Mouse (Mus musculus): Measurements from ENCODE around the gene 4930404H24Rik. TPM values are rescaled to one million over a fixed set of nuclear protein-coding genes. Genes with fewer than 3 reads are reported as not detected.
A peak's percentile ranks its signal among the peaks of the same experiment; 100 is the strongest.

Gene 4930404H24Rik
- polyA plus RNA-seq, 1 experiment from 2014 or later = not detected

DNA sequence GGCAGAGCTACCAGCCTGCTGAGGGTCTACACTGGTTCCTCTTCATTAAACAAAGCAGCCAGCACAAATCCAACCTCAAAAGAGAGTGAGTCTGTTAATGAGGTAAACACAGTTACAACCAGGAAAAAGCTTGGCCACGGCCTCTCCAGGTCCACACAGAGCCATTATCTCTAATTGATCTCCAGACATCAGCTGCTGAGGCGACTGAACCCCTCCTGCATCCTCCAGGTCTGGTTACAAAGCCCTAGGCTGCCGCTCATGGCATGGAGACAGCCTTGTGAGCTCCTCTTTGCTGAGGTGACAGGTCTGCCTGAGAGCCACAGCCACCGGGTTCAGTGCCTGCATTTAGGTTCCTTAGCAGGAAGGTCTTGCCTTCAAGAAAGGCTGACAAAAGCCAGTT, 35.1 kb upstream of the 4930404H24Rik start:
- Histone ChIP-seq H3K4me1 (replicated peaks) (peaks cover 35% of the 10 kb centered on the region), H3K9ac (peak overlapping the region; percentile 47; the same call in 1 of the 2 replicates), H3K4me3 (no peak overlapping the region), H3K9me3 (no peaks in the 10 kb centered on the region), H3K36me3 (no peaks in the 10 kb centered on the region; the same call in 1 of the 2 replicates), H3K27me3 (no peaks in the 10 kb centered on the region), H3K4me2 (no peak overlapping the region), H3K27ac (replicated peaks) (peak overlapping the region; percentile 89)
- WGBS = 22% methylated on average over 4 of the region's 4 CpGs
- peak; percentile 70; the same call in 1 of the 2 replicates for ATAC-seq (ENCODE audit: low read depth)

DNA sequence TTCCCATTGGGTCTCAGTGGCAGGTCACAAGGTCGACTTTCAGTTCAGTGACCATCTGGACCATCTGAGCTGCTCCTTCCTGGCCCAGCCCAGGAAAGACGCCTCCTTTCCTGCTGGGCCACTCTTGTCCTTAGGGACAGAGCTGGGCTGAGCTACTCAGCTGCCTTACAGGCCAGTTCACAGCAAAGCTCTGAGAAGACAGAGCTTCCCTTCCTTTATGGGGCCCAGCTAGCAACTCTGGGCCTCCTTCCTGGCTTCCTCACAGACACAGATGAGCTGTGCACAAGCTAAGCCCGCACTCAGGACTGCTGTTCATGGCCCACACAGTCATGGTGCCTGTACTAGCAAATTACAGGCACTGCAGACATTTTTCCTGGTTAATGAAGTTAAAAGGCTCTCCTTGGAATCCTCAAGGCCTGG, 34.6 kb upstream of the 4930404H24Rik start:
- H3K9ac ChIP-seq = peak overlapping the region; percentile 47; the same call in 1 of the 2 replicates
- H3K4me1 ChIP-seq (replicated peaks) = peaks cover 35% of the 10 kb centered on the region
- peaks cover 2% of the 10 kb centered on the region for H3K36me3 ChIP-seq
- no peaks in the 10 kb centered on the region for H3K9me3 ChIP-seq
- H3K27ac ChIP-seq (replicated peaks) = peak overlapping the region; percentile 89
- WGBS = 34% methylated on average over 3 of the region's 3 CpGs
- no peak overlapping the region for H3K4me2 ChIP-seq
- ATAC-seq (ENCODE audit: low read depth) = no peak
- no peak overlapping the region for H3K4me3 ChIP-seq
- H3K27me3 ChIP-seq = no peaks in the 10 kb centered on the region

DNA sequence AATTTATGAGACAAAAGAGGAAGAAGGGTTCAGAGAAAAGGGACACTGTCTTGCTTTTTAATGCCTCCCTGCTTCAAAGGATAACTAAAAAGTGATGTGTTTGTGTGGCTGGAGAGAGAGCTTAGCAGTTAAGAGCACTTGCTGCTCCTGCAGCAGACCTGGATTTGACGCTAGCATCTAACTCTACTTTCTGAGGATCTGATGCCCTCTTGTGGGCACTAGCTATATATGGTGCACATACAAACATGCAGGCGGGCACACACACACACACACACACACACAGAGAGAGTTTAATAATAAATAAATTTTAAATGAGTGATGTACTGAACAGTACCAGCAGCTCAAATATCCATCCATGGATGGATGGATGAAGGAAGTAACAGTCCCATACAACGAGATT, 29.3 kb upstream of the 4930404H24Rik start:
- H3K9me3 ChIP-seq = no peaks in the 10 kb centered on the region
- H3K4me3 ChIP-seq = no peak overlapping the region
- no peak overlapping the region for H3K27ac ChIP-seq (replicated peaks)
- H3K36me3 ChIP-seq = peaks cover 10% of the 10 kb centered on the region
- no peak for ATAC-seq (ENCODE audit: low read depth)
- H3K4me1 ChIP-seq (replicated peaks) = peaks cover 16% of the 10 kb centered on the region
- no peak overlapping the region for H3K9ac ChIP-seq
- H3K4me2 ChIP-seq = no peak overlapping the region
- WGBS = 82% methylated on average over 3 of the region's 3 CpGs
- no peaks in the 10 kb centered on the region for H3K27me3 ChIP-seq

DNA sequence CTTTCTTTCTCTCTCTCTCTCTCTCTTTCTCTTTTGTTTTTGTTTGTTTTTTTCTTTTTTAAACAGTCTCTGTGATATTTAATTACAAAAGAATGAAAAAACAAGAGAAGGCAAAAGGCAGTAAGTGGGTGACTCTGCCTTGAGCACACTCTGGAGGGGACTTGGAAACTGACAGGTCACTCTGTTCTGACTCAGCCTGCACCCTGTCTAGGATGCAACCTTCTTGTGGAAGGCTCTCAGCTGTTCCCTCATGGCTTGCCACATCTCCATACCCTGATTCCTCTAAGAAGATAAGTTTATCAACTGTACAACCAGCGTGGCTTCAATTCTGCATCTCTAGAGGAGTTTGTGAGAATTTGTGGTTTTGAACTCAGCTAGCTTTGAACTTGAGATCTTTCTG, 25.2 kb upstream of the 4930404H24Rik start:
- Histone ChIP-seq H3K9ac (no peak overlapping the region), H3K36me3 (peaks cover 10% of the 10 kb centered on the region), H3K4me2 (no peak overlapping the region), H3K4me3 (no peak overlapping the region), H3K4me1 (replicated peaks) (peaks cover 17% of the 10 kb centered on the region), H3K27ac (replicated peaks) (no peak overlapping the region), H3K9me3 (no peaks in the 10 kb centered on the region), H3K27me3 (no peaks in the 10 kb centered on the region)
- 82% methylated on average over 1 of the region's 1 CpGs for WGBS
- ATAC-seq (ENCODE audit: low read depth) = no peak

DNA sequence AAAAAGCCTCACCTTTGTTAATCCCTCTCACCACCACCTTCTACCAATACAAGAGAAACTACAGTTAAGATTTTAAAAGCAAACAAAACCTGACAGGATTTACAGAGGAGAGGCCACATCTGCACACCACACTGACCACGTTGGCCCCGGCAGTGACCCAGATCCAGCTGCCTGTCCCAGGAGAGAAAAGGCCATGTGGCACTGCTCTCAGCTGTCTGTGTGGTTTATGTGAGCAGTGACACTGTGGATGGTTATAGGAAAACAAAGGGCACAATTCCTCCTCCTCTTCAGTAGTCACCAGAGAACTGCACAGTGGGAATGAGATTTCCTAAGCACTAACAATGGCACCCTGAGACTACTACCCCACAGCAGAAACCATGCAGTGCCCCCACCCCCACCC, 23.3 kb upstream of the 4930404H24Rik start:
- Histone ChIP-seq H3K9ac (no peak overlapping the region), H3K4me1 (replicated peaks) (peaks cover 17% of the 10 kb centered on the region), H3K9me3 (no peaks in the 10 kb centered on the region), H3K27ac (replicated peaks) (no peak overlapping the region), H3K36me3 (no peaks in the 10 kb centered on the region; the same call in 1 of the 2 replicates), H3K4me2 (no peak overlapping the region), H3K4me3 (no peak overlapping the region), H3K27me3 (no peaks in the 10 kb centered on the region)
- ATAC-seq (ENCODE audit: low read depth) = no peak
- 34% methylated on average over 2 of the region's 2 CpGs for WGBS

DNA sequence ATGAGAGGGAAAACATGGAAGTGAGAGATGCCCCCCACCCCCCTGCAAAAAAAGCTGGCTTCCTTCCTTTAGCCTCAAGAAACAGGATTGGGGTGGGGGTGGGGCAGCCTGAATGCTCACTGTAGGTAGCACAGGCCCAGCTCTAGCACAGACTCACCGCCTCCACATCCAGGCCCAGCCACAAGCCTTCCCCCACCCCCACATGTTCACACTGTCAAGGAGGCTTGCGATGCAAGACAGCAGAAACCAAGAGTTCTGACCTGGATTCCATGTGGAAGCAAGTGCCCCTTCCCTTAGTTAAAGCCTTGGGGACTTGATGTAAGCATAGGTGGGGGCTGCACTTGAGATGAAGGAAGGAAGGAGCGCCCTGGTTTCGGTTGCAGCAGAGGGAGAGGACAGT, 22.8 kb upstream of the 4930404H24Rik start:
- Histone ChIP-seq H3K27me3 (no peaks in the 10 kb centered on the region), H3K4me3 (no peak overlapping the region), H3K9me3 (no peaks in the 10 kb centered on the region), H3K4me1 (replicated peaks) (peaks cover 19% of the 10 kb centered on the region), H3K4me2 (no peak overlapping the region), H3K27ac (replicated peaks) (no peak overlapping the region), H3K36me3 (no peaks in the 10 kb centered on the region; the same call in 1 of the 2 replicates), H3K9ac (no peak overlapping the region)
- WGBS = 50% methylated on average over 4 of the region's 4 CpGs
- no peak for ATAC-seq (ENCODE audit: low read depth)

DNA sequence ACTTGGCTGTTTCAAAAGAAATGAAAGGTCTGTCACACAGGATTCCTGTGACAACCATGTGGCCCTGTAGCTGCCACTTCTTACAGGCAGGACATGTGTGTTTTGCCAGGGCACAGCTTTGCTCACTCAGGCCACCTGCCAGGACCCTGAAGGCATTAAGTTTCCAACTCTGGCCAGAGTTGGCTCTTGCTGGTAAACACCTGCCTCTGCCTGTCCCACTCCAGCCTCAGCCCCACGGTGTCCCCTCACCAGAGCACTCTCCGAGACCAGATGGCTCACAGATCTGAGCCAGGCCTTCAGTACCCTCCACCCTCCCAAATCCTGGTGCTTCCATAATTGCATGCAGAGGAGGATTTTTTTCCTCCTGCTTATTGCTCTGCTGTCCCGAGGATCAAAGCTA, 21.6 kb upstream of the 4930404H24Rik start:
- no peak for ATAC-seq (ENCODE audit: low read depth)
- Histone ChIP-seq H3K4me3 (no peak overlapping the region), H3K4me2 (no peak overlapping the region), H3K9me3 (no peaks in the 10 kb centered on the region), H3K4me1 (replicated peaks) (peaks cover 31% of the 10 kb centered on the region), H3K27ac (replicated peaks) (no peak overlapping the region), H3K27me3 (no peaks in the 10 kb centered on the region), H3K36me3 (no peaks in the 10 kb centered on the region; the same call in 1 of the 2 replicates), H3K9ac (no peak overlapping the region)
- 49% methylated on average over 3 of the region's 3 CpGs for WGBS

DNA sequence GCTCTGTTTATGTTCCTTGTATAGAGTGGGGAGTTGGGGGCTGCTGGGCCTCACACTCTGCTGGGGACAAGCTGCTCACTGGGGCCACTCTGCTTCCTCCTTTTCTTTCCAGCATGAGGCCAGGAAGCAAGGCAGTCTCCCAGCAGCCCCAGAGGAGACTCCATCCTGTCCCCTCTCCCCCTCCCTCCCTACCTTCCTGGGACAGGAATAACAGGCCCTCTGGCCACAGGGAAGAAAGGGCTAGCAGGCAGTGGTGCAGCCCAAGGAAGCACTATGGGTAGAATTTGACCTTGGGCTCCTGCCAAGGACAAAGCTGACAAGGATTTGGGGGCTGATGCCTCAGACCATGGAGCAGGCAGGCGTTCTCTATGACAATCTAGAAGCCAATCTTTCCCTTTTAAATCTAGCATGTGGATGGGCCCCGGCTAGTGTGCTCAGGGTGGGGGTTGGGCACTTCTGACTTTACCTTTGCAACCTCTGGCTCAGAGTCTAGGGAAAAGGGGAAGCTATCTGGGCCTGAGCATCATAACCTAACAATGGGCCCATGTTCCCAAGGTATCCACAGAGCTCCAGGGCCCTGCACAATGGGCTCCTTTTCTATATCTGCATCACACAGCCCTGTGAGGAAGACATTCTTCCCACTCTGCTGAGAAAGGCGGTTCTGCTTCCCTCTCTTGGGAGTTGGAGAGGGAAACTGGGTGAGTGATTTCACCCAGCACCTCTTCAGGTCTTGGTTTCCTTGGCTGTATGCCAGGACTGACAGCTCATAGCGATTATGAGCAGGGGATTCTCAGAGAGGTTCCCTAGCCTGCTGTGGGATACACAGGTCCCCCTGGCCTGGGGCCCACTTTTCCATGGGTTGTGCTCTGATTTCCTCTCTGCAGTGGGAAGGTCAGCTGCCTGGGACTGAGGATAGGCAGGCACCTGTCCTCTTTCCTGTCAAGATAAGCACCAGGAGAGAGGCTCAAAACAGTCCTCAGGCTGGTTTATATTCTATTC, 17.2 kb upstream of the 4930404H24Rik start:
- WGBS = 42% methylated on average over 4 of the region's 4 CpGs
- no peak for ATAC-seq (ENCODE audit: low read depth)
- Histone ChIP-seq H3K9me3 (no peaks in the 10 kb centered on the region), H3K9ac (peak overlapping the region; percentile 34; the same call in 1 of the 2 replicates), H3K36me3 (peaks cover 7% of the 10 kb centered on the region), H3K27ac (replicated peaks) (peak overlapping the region; percentile 25), H3K4me2 (no peak overlapping the region), H3K4me3 (no peak overlapping the region), H3K27me3 (no peaks in the 10 kb centered on the region), H3K4me1 (replicated peaks) (peaks cover 24% of the 10 kb centered on the region)

DNA sequence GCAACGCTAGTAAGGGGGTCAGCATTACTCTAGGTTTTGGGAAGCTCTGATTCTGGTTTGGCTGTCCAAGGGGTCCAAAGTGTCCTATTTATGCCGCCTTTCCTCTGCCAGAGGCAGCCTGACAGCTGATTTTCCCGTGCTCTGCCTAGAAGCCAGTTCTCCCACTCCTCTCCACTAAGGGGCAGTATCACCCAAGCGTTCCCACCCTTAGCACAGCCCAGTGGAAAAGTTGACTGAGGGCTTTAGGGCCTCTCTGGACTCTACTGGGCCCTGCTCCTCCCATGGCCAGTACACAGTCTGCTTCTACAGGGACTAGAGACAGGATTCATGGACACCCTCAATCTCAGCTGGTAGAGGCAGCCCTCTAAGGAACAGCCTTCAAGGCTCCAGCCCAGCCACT, 14.0 kb upstream of the 4930404H24Rik start:
- H3K27me3 ChIP-seq = no peaks in the 10 kb centered on the region
- no peak overlapping the region for H3K4me2 ChIP-seq
- peaks cover 7% of the 10 kb centered on the region for H3K36me3 ChIP-seq
- 10% methylated on average over 4 of the region's 4 CpGs for WGBS
- H3K9me3 ChIP-seq = no peaks in the 10 kb centered on the region
- no peak overlapping the region for H3K4me3 ChIP-seq
- peak overlapping the region; percentile 38; the same call in 1 of the 2 replicates for H3K27ac ChIP-seq (replicated peaks)
- no peak overlapping the region for H3K9ac ChIP-seq
- H3K4me1 ChIP-seq (replicated peaks) = peaks cover 50% of the 10 kb centered on the region
- ATAC-seq (ENCODE audit: low read depth) = peak; percentile 57; the same call in 1 of the 2 replicates

DNA sequence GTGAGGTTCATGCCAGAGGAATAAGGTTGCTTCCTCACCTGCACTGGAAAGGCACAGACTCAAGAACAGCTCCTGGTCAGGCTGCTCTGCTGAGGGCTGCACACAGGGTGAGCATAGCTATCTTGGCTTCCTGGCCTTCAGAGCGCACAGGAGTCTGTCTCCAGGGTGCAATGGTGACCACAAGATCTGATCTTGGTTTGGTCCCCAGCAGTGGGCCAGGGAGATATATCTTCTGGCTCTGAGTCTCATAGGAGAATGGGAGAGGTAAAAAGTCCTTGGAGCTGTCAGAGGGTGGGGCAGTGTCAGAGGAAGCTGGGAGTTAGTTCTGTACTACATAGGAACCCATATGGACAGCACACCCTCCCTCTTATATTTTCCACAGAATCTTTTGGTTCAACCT, 13.1 kb upstream of the 4930404H24Rik start:
- Histone ChIP-seq H3K27ac (replicated peaks) (no peak overlapping the region), H3K4me2 (no peak overlapping the region), H3K36me3 (peaks cover 7% of the 10 kb centered on the region; the same call in 1 of the 2 replicates), H3K27me3 (no peaks in the 10 kb centered on the region), H3K9me3 (no peaks in the 10 kb centered on the region), H3K4me3 (no peak overlapping the region), H3K9ac (no peak overlapping the region), H3K4me1 (replicated peaks) (peaks cover 59% of the 10 kb centered on the region)
- WGBS = 93% methylated on average over 1 of the region's 1 CpGs
- ATAC-seq (ENCODE audit: low read depth) = no peak

DNA sequence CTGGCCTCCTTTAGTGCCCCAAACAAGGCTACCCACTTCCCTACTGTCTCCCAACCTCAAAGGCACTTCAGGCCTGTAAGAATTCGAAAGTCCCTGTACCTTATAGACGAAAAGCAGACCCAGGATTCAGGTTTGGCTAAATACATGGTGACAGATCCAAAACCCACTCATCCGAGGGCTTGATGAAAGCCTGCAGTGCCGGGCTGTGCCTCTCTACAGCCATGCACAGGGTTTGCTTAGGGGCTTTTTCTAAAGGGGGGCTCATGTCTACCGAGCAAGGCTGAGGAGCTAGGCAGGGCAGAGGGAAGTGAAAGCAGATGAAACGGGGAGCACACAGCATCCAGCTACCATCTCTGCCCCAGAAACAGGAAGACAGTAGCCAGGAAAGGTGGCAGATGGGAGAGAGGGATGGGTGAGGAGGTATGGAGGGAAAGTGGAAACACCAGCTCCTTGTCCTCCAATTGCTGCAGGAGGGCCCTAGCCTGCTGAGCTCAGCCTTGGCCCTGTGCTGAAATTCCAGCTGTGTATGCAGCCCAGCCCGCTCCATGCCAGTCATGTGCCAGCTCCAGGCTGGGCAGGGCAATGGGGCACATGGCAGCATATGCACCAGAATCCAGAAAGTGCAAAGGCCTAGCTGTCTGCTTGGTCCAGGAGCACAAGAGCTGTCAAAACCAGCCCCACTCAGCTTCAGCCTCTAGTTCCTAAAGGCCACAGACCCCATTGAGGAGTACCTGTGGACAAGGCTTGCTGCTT, 11.3 kb upstream of the 4930404H24Rik start:
- Histone ChIP-seq H3K27me3 (no peaks in the 10 kb centered on the region), H3K4me1 (replicated peaks) (peaks cover 53% of the 10 kb centered on the region), H3K9me3 (no peaks in the 10 kb centered on the region), H3K36me3 (peaks cover 7% of the 10 kb centered on the region; the same call in 1 of the 2 replicates), H3K4me3 (no peak overlapping the region), H3K27ac (replicated peaks) (no peak overlapping the region), H3K9ac (0 out of 2 replicates have a peak overlapping the region, but pooled peaks have one; percentile 26), H3K4me2 (no peak overlapping the region)
- no peak for ATAC-seq (ENCODE audit: low read depth)
- 69% methylated on average over 7 of the region's 7 CpGs for WGBS

DNA sequence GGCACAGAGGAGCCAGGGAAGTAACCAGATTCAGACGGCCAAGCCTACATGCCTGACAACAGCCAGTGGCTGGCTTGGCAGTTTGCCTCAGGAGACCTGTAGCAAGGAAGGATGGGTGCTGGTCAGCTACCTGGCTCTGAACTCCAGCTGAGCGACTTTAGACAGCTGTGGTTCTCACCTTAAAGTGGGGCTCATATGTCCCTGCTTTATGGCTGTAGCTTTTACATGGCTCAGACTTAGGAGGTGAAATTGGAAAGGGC, 10.8 kb upstream of the 4930404H24Rik start:
- 78% methylated on average over 2 of the region's 2 CpGs for WGBS
- Histone ChIP-seq H3K9ac (peak overlapping the region; percentile 62; the same call in 1 of the 2 replicates), H3K9me3 (no peaks in the 10 kb centered on the region), H3K36me3 (peaks cover 7% of the 10 kb centered on the region; the same call in 1 of the 2 replicates), H3K4me2 (no peak overlapping the region), H3K27ac (replicated peaks) (0 out of 2 replicates have a peak overlapping the region, but pooled peaks have one; percentile 92), H3K27me3 (no peaks in the 10 kb centered on the region), H3K4me3 (no peak overlapping the region), H3K4me1 (replicated peaks) (peaks cover 50% of the 10 kb centered on the region)
- ATAC-seq (ENCODE audit: low read depth) = no peak

Data from neural tube, embryonic 13.5 days (tissue).